In the genomic region with DNA sequence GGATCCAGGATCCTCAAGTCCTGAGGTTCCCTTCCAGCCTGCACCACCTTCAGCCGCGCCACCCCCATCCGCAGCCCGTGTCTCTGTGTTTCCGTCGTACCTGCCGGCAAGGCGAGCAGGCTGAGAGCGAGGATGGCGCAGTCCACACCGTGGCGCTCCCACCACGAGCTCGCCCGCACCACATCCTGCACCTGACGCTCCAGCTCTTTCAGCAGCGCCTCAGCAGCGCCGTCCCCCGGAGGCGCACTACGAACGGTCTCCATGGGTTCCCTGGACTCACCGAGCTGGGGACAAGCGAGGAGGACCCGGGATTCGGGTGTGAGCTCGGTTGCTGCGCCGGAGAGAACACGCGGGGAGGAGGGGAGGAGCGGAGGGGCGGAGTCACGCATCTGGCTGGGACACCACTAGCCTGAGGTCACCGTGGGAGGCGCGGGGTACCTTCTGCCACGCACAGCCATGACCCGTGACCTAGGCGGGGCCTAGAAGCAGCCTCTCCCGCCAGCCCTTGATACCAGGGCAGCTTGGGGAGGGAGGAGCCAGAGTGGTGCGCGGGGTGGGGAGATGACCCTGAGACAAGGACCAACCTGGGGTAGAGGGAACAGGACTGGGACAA, we compare ENCODE assay signal across 7 mouse cellular contexts. TPM values are rescaled to one million over a fixed set of nuclear protein-coding genes. Genes with fewer than 3 reads are reported as not detected.
DNase-seq lines count a peak whose midpoint lies in the region; TF ChIP-seq lines count a peak whose summit lies in the region.

A gene (minus strand): TSS at position 450 of the 613 bp plus-strand sequence.

- H3K27ac ChIP-seq in gastrocnemius, adult 2 months, result peak within 1 kb of the TSS; percentile 79

- TF ChIP-seq CTCF in gastrocnemius, adult 2 months (IDR thresholded peaks at IDR 0.05), result peak; percentile 54

- H3K4me3 ChIP-seq in gastrocnemius, adult 2 months, result peak within 1 kb of the TSS; percentile 78

- peak; percentile 76 to 79 for DNase-seq in adrenal gland, adult 18-20 months (ENCODE audit: low spot score in 2 of 2)
- DNase-seq in cerebellum, postnatal 25 days, result peak; percentile 87 to 90
- peak; percentile 78 for DNase-seq in gastrocnemius, adult 2 months
- DNase-seq in induced T-regulatory cell, adult 2 months (ENCODE audit: low read depth), result peak; percentile 84
- peak; percentile 64 to 85 for DNase-seq in left cerebral cortex, adult 8-10 months (ENCODE audit: low spot score in 2 of 2)
- peak; percentile 34 to 56 for DNase-seq in lung, postnatal 4 days
- DNase-seq in right cerebral cortex, postnatal 10 days (ENCODE audit: low spot score in 2 of 2), result peak; percentile 75

- intact Hi-C loops in gastrocnemius, adult 2 months (cut with DNase I), result no loop called here

RNA-seq across cellular contexts. Expression of the gene that starts here (rescaled TPM):
- 10 to 100 TPM; 43.9 to 59.6 TPM for total RNA-seq in adrenal gland, adult 18-20 months (2021)
- total RNA-seq in gastrocnemius, adult 2 months (2021), result 1 to 10 TPM; 2.4 to 5.4 TPM
- total RNA-seq in left cerebral cortex, adult 8-10 months (2022), result 10 to 100 TPM; 18.4 to 21.9 (median 20.2) TPM

Comparison
In these comparisons a context has a peak if more than half of its experiments do, and no peak if none do; other contexts are left out.
1. Peak in every context shown above with its lines: DNase-seq, H3K4me3 ChIP-seq and H3K27ac ChIP-seq.